Mouse (Mus musculus): ENCODE results near the gene Olfr631. TPM values are rescaled to one million over a fixed set of nuclear protein-coding genes. Genes with fewer than 3 reads are reported as not detected.
"Not testable (repeated sequence)": the region's sequence is repeated elsewhere in the genome, so short reads cannot be mapped to it uniquely, and the experiment has no call there.

Olfr631 gene
- polyA plus RNA-seq, 1 experiment = not detected

DNA sequence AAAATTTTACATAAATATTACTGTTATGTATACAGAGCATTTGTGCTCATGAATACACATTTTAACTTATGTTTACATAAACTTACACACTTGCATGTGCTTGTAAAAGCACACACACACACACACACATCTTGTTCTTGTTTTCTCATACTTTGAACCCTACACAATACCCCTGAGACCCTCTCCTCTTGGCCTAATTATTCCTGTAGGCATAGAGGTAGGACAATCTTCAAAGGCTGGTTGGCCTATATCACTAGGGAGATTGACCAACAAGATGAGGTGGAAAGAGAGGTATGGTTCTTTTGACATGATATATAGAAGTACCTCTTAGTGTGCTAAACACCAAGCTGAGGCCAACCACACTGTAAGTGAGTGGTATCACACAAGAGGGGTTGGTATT lies 15.5 kb downstream of the Olfr631 start, which contains the start of gene Olfr633:
TSS of gene Olfr633 (plus strand) at position 301 of the 400 bp plus-strand sequence.
- Histone ChIP-seq H3K27ac (ENCODE audit: insufficient read depth, low read depth, low read length) (no peak within 1 kb of the TSS), H3K4me3 (ENCODE audit: insufficient read depth, low read depth, low read length) (no peak within 1 kb of the TSS), H3K4me1 (ENCODE audit: control insufficient read depth, insufficient read depth, low read length) (no peaks in the 10 kb centered on the region)
- TF ChIP-seq CTCF (IDR thresholded peaks at IDR 0.05; ENCODE audit: insufficient read depth, low read depth, low read length) = no peak
- no peak for TF ChIP-seq POLR2A (IDR thresholded peaks at IDR 0.05; ENCODE audit: insufficient read depth, low read depth, low read length)

DNA sequence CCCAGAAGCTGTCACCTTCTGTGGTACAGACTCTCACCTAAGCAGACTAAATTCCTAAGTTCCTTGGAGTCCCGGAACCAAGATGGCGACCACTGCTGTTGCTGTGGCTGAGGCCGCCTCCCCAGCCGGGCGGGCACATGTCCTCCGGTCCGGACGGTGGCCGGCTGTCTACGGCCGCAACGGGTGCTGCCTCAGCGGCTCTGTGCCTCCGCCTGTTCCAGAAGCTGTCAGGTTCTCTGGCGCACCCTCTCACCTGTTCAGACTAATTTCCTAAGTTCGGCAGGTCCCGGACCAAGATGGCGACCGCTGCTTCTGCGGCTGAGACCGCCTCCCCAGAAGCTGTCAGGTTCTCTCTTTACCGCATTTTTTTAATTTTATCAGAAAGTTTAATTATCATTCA lies 38.2 kb downstream of the Olfr631 start:
- H3K4me3 ChIP-seq (ENCODE audit: insufficient read depth, low read depth, low read length) = not testable (repeated sequence)
- 96% methylated on average over 22 of the region's 22 CpGs for WGBS

DNA sequence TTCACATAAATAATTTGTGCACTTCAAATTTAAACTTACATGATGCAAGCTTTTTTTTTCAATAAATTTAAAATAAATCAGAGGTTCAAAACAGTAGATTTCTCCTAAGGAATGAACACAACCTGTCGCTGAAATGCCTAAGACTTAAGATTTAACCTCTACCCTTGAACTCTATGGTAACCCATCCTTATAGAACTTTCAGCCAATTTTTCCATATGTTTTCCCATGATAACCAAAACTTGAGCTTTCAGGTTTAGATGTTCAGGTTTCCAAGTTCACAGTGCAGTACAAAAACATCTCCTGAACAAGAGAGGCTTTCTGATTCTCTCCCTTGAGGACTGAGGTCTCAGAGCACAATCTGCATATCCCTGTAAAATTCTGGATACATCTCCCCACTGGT lies 42.2 kb downstream of the Olfr631 start, which contains the start of gene Olfr635:
TSS of gene Olfr635 (plus strand) at position 301 of the 400 bp plus-strand sequence.
- no peak within 1 kb of the TSS for H3K4me3 ChIP-seq (ENCODE audit: insufficient read depth, low read depth, low read length)
- no peaks in the 10 kb centered on the region for H3K4me1 ChIP-seq (ENCODE audit: control insufficient read depth, insufficient read depth, low read length)
- no peak within 1 kb of the TSS for H3K27ac ChIP-seq (ENCODE audit: insufficient read depth, low read depth, low read length)
- no peak for TF ChIP-seq POLR2A (IDR thresholded peaks at IDR 0.05; ENCODE audit: insufficient read depth, low read depth, low read length)
- TF ChIP-seq CTCF (IDR thresholded peaks at IDR 0.05; ENCODE audit: insufficient read depth, low read depth, low read length) = no peak
- WGBS = 73% methylated on average over 1 of the region's 1 CpGs

More for the DNA sequence above, 38.2 kb downstream of the Olfr631 start:
- H3K27ac ChIP-seq (ENCODE audit: insufficient read depth, low read depth, low read length); H3K4me1 ChIP-seq (ENCODE audit: control insufficient read depth, insufficient read depth, low read length): not testable (repeated sequence)

DNA sequence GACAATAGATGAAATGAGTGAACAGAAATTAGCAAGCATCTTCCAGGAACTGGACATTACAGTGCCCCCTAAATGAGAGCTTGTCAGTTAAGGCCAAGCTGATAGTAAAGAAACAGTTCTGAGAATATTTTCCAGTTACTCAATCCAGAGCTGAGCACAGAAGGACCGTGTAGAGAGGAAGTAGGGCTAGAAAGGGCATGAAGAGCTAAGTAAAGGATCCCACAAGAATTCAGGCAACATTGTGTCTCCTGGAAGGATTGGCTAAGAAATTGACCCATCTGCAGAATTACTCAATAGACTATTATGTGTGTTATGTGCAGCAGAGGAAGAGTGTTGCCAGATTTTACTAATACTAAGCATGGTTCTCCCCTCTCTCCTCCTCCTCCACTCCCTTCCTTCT lies 43.2 kb downstream of the Olfr631 start:
- H3K4me3 ChIP-seq (ENCODE audit: insufficient read depth, low read depth, low read length) = no peak overlapping the region
- WGBS = 66% methylated on average over 1 of the region's 1 CpGs
- no peak overlapping the region for H3K27ac ChIP-seq (ENCODE audit: insufficient read depth, low read depth, low read length)
- TF ChIP-seq CTCF (IDR thresholded peaks at IDR 0.05; ENCODE audit: insufficient read depth, low read depth, low read length) (no peak), POLR2A (IDR thresholded peaks at IDR 0.05; ENCODE audit: insufficient read depth, low read depth, low read length) (no peak)
- H3K4me1 ChIP-seq (ENCODE audit: control insufficient read depth, insufficient read depth, low read length) = no peaks in the 10 kb centered on the region

Other genes starting within 250 kb of the Olfr631 start
- not detected in 2 replicates for gene Olfr625-ps1, start 246.1 kb upstream of the Olfr631 start, polyA plus RNA-seq (2012; ENCODE audit: insufficient read depth, insufficient read length, low replicate concordance, missing spikeins)
- not detected in 2 replicates for gene Olfr243, start 214.2 kb upstream of the Olfr631 start, polyA plus RNA-seq (2012; ENCODE audit: insufficient read depth, insufficient read length, low replicate concordance, missing spikeins)
- gene Olfr628, start 198.5 kb upstream of the Olfr631 start, polyA plus RNA-seq (2012; ENCODE audit: insufficient read depth, insufficient read length, low replicate concordance, missing spikeins) = not detected in 2 replicates
- gene Olfr629, start 183.9 kb upstream of the Olfr631 start, polyA plus RNA-seq (2012; ENCODE audit: insufficient read depth, insufficient read length, low replicate concordance, missing spikeins) = not detected in 2 replicates
- gene Olfr630, start 171.5 kb upstream of the Olfr631 start, polyA plus RNA-seq (2012; ENCODE audit: insufficient read depth, insufficient read length, low replicate concordance, missing spikeins) = not detected in 2 replicates
- not detected in 2 replicates for gene Olfr69, start 157.2 kb upstream of the Olfr631 start, polyA plus RNA-seq (2012; ENCODE audit: insufficient read depth, insufficient read length, low replicate concordance, missing spikeins)
- gene Olfr68, start 149.1 kb upstream of the Olfr631 start, polyA plus RNA-seq (2012; ENCODE audit: insufficient read depth, insufficient read length, low replicate concordance, missing spikeins) = not detected in 2 replicates
- gene Olfr67, start 137.0 kb upstream of the Olfr631 start, polyA plus RNA-seq (2012; ENCODE audit: insufficient read depth, insufficient read length, low replicate concordance, missing spikeins) = not detected in 2 replicates
- gene Hbb-bt, start 114.8 kb upstream of the Olfr631 start, polyA plus RNA-seq (2012; ENCODE audit: insufficient read depth, insufficient read length, low replicate concordance, missing spikeins) = not detected in 2 replicates
- not detected in 2 replicates for gene Hbb-bs, start 100.7 kb upstream of the Olfr631 start, polyA plus RNA-seq (2012; ENCODE audit: insufficient read depth, insufficient read length, low replicate concordance, missing spikeins)
- gene Hbb-bh2, start 88.3 kb upstream of the Olfr631 start, polyA plus RNA-seq (2012; ENCODE audit: insufficient read depth, insufficient read length, low replicate concordance, missing spikeins) = not detected in 2 replicates
- not detected in 2 replicates for gene Hbb-bh1, start 85.7 kb upstream of the Olfr631 start, polyA plus RNA-seq (2012; ENCODE audit: insufficient read depth, insufficient read length, low replicate concordance, missing spikeins)
- gene Hbb-y, start 75.6 kb upstream of the Olfr631 start, polyA plus RNA-seq (2012; ENCODE audit: insufficient read depth, insufficient read length, low replicate concordance, missing spikeins) = not detected in 2 replicates
- gene Olfr66, start 42.6 kb upstream of the Olfr631 start, polyA plus RNA-seq (2012; ENCODE audit: insufficient read depth, insufficient read length, low replicate concordance, missing spikeins) = not detected in 2 replicates
- not detected in 2 replicates for gene Olfr64, start 34.3 kb upstream of the Olfr631 start, polyA plus RNA-seq (2012; ENCODE audit: insufficient read depth, insufficient read length, low replicate concordance, missing spikeins)
- gene Olfr65, start 25.3 kb upstream of the Olfr631 start, polyA plus RNA-seq (2012; ENCODE audit: insufficient read depth, insufficient read length, low replicate concordance, missing spikeins) = not detected in 2 replicates
- not detected in 2 replicates for gene Olfr632, start 5.5 kb downstream of the Olfr631 start, polyA plus RNA-seq (2012; ENCODE audit: insufficient read depth, insufficient read length, low replicate concordance, missing spikeins)
- gene Olfr633, start 15.6 kb downstream of the Olfr631 start, polyA plus RNA-seq (2012; ENCODE audit: insufficient read depth, insufficient read length, low replicate concordance, missing spikeins) = not detected in 2 replicates
- not detected in 2 replicates for gene Olfr635, start 42.3 kb downstream of the Olfr631 start, polyA plus RNA-seq (2012; ENCODE audit: insufficient read depth, insufficient read length, low replicate concordance, missing spikeins)
- not detected in 2 replicates for gene Olfr638, start 69.9 kb downstream of the Olfr631 start, polyA plus RNA-seq (2012; ENCODE audit: insufficient read depth, insufficient read length, low replicate concordance, missing spikeins)
- not detected in 2 replicates for gene Olfr639, start 88.5 kb downstream of the Olfr631 start, polyA plus RNA-seq (2012; ENCODE audit: insufficient read depth, insufficient read length, low replicate concordance, missing spikeins)
- not detected in 2 replicates for gene Olfr640, start 96.7 kb downstream of the Olfr631 start, polyA plus RNA-seq (2012; ENCODE audit: insufficient read depth, insufficient read length, low replicate concordance, missing spikeins)
- not detected in 2 replicates for gene Olfr641, start 106.6 kb downstream of the Olfr631 start, polyA plus RNA-seq (2012; ENCODE audit: insufficient read depth, insufficient read length, low replicate concordance, missing spikeins)
- not detected in 2 replicates for gene Olfr642, start 123.8 kb downstream of the Olfr631 start, polyA plus RNA-seq (2012; ENCODE audit: insufficient read depth, insufficient read length, low replicate concordance, missing spikeins)
- gene 4930516K23Rik, start 132.6 kb downstream of the Olfr631 start, polyA plus RNA-seq (2012; ENCODE audit: insufficient read depth, insufficient read length, low replicate concordance, missing spikeins) = not detected in 2 replicates
- gene Olfr644, start 143.0 kb downstream of the Olfr631 start, polyA plus RNA-seq (2012; ENCODE audit: insufficient read depth, insufficient read length, low replicate concordance, missing spikeins) = not detected in 2 replicates
- gene Olfr645, start 156.6 kb downstream of the Olfr631 start, polyA plus RNA-seq (2012; ENCODE audit: insufficient read depth, insufficient read length, low replicate concordance, missing spikeins) = not detected in 2 replicates
- gene Olfr646, start 176.0 kb downstream of the Olfr631 start, polyA plus RNA-seq (2012; ENCODE audit: insufficient read depth, insufficient read length, low replicate concordance, missing spikeins) = not detected in 2 replicates
- not detected in 2 replicates for gene Ubqln5, start 201.0 kb downstream of the Olfr631 start, polyA plus RNA-seq (2012; ENCODE audit: insufficient read depth, insufficient read length, low replicate concordance, missing spikeins)
- not detected in 2 replicates for gene Olfr643, start 208.6 kb downstream of the Olfr631 start, polyA plus RNA-seq (2012; ENCODE audit: insufficient read depth, insufficient read length, low replicate concordance, missing spikeins)
- not detected in 2 replicates for gene Ubqln3, start 214.5 kb downstream of the Olfr631 start, polyA plus RNA-seq (2012; ENCODE audit: insufficient read depth, insufficient read length, low replicate concordance, missing spikeins)
- not detected in 2 replicates for gene Ubqlnl, start 221.7 kb downstream of the Olfr631 start, polyA plus RNA-seq (2012; ENCODE audit: insufficient read depth, insufficient read length, low replicate concordance, missing spikeins)
- not detected in 2 replicates for gene Olfm5, start 236.0 kb downstream of the Olfr631 start, polyA plus RNA-seq (2012; ENCODE audit: insufficient read depth, insufficient read length, low replicate concordance, missing spikeins)